Mouse (Mus musculus) heart, adult 2 months (tissue): Measurements from ENCODE around the gene Tnk1. TPM values are rescaled to one million over a fixed set of nuclear protein-coding genes. Genes with fewer than 3 reads are reported as not detected.

Source experiments
- DNase-seq, 2 experiments: peaks; one replicate each; pipeline ENCODE4 v3.0.0; 2021
- H3K27ac ChIP-seq: fragments of 200-600 bp; 2 replicates; pipeline ENCODE4 v1.8.1; 2022
- H3K27me3 ChIP-seq: fragments of 200-500 bp; 2 replicates; pipeline ENCODE4 v1.6.1; 2012; ENCODE audit warnings: mild to moderate bottlenecking, low read length, inconsistent platforms, mixed read lengths; ENCODE audit not compliant: control insufficient read depth, insufficient read depth
- H3K36me3 ChIP-seq: fragments of 200-500 bp; 2 replicates; pipeline ENCODE4 v1.6.1; 2012; ENCODE audit warnings: low read length, inconsistent platforms; ENCODE audit not compliant: control insufficient read depth, insufficient read depth
- H3K4me1 ChIP-seq: fragments of 200-500 bp; 2 replicates; pipeline ENCODE4 v1.6.1; 2011; ENCODE audit warnings: low read length; ENCODE audit not compliant: control insufficient read depth, insufficient read depth
- H3K4me3 ChIP-seq: fragments of 200-600 bp; 2 replicates; pipeline ENCODE4 v1.8.1; 2022
- H3K79me2 ChIP-seq: fragments of 200-500 bp; replicated peaks from 2 replicates; pipeline ENCODE4 v1.6.1; 2012; ENCODE audit warnings: mild to moderate bottlenecking, inconsistent platforms, low read length, moderate library complexity, mixed read lengths; ENCODE audit not compliant: control insufficient read depth, insufficient read depth
- H3K9ac ChIP-seq: fragments of 200-500 bp; 2 replicates; pipeline ENCODE4 v1.6.1; 2012; ENCODE audit warnings: low read depth, mild to moderate bottlenecking, control low read depth, inconsistent platforms, low read length, mixed read lengths
- CTCF ChIP-seq: fragments of 200-600 bp; IDR thresholded peaks from 2 replicates; pipeline ENCODE4 v1.8.1; 2022; ENCODE audit warnings: antibody characterized with exemption, mild to moderate bottlenecking, moderate library complexity
- EP300 ChIP-seq: fragments of 200-500 bp; IDR thresholded peaks from 2 replicates; pipeline ENCODE4 v1.6.1; 2011; ENCODE audit warnings: low read depth, low read length, control low read depth; ENCODE audit not compliant: insufficient read depth
- POLR2A ChIP-seq: fragments of 200-500 bp; IDR thresholded peaks from 2 replicates; pipeline ENCODE4 v1.6.1; 2011; ENCODE audit warnings: mild to moderate bottlenecking, low read depth, low read length, control low read depth; ENCODE audit not compliant: insufficient read depth
- WGBS: fragments of 180-500 bp; shearing (Covaris S2); methylation state at CpG from one replicate; pipeline ENCODE4 v1.1.7; 2018; 5-methylcytosine and 5-hydroxymethylcytosine counted together
- intact Hi-C: fragments of 180-260 bp; cut with DNase I; formaldehyde crosslinking; loops from one replicate; pipeline ENCODE4 v1.15.1; 2025
- polyA plus RNA-seq: library from polyadenylated mRNA; depleted of rRNA; stranded (reverse); fragments of >200 nt; gene quantifications from 2 replicates; pipeline ENCODE4 v1.2.3, GENCODE M21; 2012
- total RNA-seq, 2 experiments: library from RNA; stranded (reverse); gene quantifications; 2 replicates each; pipeline ENCODE4 v1.2.3; 2021

Tnk1 gene
- total and polyA plus RNA-seq, 3 experiments = 0.68 TPM; not detected in 2

DNA sequence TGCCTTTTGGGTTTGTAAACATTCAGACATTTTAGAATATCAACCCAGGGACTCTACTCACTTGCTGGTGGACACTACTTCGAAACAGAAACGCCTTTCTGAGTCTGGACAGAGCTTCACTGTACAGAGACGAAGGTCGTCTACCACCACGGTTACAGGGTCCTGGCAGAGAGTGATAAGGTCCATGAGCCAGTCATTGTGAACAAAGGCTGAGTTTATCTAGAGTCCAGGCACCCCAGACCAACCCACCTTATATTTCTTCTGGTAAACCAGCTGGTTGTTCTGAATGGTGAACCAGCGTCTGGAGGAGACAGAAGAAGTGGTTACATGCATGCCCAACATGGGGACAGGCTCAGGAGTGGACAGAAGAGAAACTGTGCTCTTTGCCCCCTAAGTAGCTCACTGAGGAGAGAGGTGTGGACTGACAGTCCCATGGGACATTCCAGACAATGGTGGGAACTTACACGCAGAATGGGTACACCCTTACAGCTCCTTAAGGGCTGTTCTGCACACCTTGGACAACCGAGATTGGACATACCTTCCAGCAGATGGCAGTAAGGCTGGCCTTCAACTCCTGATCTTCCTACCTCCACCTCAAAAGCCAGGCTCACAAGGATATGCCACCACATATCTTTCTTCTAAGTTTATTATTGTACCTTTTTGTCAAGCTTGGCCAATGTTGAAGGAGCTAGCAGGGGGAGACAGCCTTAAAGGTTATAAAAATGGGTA, 28.5 kb upstream of the Tnk1 start:
- peak in 1 of 2 experiments; percentile 14 for DNase-seq
- Histone ChIP-seq H3K36me3 (no peaks in the 10 kb centered on the region), H3K9ac (no peak overlapping the region), H3K27me3 (no peaks in the 10 kb centered on the region), H3K4me3 (no peak overlapping the region), H3K27ac (peak overlapping the region; percentile 6; the same call in 1 of the 2 replicates), H3K4me1 (peaks cover 3% of the 10 kb centered on the region), H3K79me2 (no peaks in the 10 kb centered on the region)
- 44% methylated on average over 8 of the region's 8 CpGs for WGBS
- intact Hi-C loops = no loop called here
- TF ChIP-seq EP300 = 0 out of 2 replicates have a peak, but pooled peaks have one; percentile 29
- TF ChIP-seq CTCF = peak; percentile 72
- TF ChIP-seq POLR2A = no peak

DNA sequence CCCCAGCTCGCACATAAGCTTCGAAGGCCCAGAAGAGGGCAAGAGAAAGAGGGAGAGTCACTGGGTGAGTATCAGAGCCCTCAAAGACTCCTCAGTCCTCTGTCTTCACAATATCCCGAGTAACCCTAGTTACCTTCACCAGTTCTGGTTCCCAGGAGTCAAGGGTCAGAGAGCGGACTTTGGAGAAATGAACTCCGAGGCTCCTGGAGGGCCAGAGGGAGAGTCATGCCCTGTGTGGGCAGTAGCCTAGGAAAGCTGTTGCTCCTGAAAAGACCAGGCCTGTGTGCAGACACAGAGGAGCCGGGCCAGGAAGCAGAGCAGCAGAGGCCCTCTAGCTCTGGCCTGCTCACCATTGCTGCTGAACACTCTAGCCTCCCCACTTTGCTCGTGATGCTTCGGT, 26.1 kb upstream of the Tnk1 start:
- Histone ChIP-seq H3K4me1 (peaks cover 5% of the 10 kb centered on the region), H3K27ac (peak overlapping the region; percentile 67), H3K27me3 (no peaks in the 10 kb centered on the region), H3K9ac (peak overlapping the region; percentile 44), H3K4me3 (peak overlapping the region; percentile 28; the same call in 1 of the 2 replicates), H3K79me2 (no peaks in the 10 kb centered on the region), H3K36me3 (no peaks in the 10 kb centered on the region)
- DNase-seq = no peak
- intact Hi-C loops = no loop called here
- 57% methylated on average over 8 of the region's 8 CpGs for WGBS
- TF ChIP-seq POLR2A (no peak), CTCF (no peak), EP300 (no peak)

DNA sequence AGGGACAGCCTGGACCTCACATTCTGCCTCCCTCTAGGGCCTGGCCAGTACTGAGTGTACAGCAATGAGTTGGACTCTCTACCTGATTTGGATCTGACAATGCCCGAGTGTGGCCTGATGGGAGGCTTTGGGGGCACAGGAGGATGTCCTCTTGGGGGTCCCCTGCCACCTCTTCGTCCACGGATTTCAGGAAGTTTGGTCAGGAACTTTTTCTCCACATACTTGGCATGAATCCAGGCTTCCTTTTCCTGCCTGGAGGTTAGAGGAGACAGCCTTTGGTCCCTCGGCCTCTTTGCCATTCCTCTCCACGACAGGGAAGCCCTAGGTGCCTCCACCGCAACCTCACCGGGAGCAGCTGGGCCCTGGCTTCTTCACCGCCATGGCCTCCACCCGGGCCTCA, 25.7 kb upstream of the Tnk1 start:
- H3K4me3 ChIP-seq = peak overlapping the region; percentile 28; the same call in 1 of the 2 replicates
- peak in 1 of 2 experiments; percentile 11 for DNase-seq
- WGBS = 41% methylated on average over 9 of the region's 9 CpGs
- peaks cover 5% of the 10 kb centered on the region for H3K4me1 ChIP-seq
- H3K36me3 ChIP-seq = no peaks in the 10 kb centered on the region
- no peaks in the 10 kb centered on the region for H3K27me3 ChIP-seq
- peak overlapping the region; percentile 67 for H3K27ac ChIP-seq
- intact Hi-C loops = no loop called here
- peak overlapping the region; percentile 44 for H3K9ac ChIP-seq
- H3K79me2 ChIP-seq = no peaks in the 10 kb centered on the region
- TF ChIP-seq POLR2A (0 out of 2 replicates have a peak, but pooled peaks have one; percentile 27), EP300 (no peak)

DNA sequence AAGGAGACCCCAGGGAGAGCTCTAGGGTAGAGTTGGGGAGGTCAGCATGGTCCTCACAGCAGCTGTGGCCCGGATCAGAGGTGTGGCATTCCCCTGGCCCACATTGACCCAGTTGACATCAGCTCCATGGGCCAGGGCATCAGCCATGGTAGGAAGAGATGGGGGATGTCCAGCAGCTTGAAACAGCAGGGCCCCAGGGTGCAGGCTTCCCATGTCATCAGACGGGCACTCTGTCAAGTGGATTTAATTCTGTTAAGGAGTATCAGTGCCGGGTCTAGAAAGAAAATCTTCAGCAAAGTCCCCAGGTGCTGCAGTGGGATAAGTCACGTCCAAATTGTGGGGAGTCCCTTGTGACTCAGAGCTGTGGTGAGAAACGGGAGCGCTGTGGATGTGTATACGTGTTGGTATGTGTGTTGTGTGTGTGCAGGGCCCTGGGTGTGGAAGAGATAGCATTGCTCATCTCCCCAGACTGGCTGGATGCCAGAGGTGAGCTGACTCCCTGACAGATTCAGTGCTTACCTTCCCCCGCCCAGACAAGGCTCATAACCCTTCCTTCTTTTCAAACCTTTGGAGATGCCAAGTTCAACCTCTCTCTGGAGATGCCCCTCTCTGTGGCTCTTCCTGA, 25.1 kb upstream of the Tnk1 start:
- H3K4me1 ChIP-seq = peaks cover 5% of the 10 kb centered on the region
- H3K79me2 ChIP-seq = no peaks in the 10 kb centered on the region
- H3K4me3 ChIP-seq = no peak overlapping the region
- H3K9ac ChIP-seq = no peak overlapping the region
- peak in 1 of 2 experiments; percentile 14 for DNase-seq
- peak overlapping the region; percentile 67 for H3K27ac ChIP-seq
- no peaks in the 10 kb centered on the region for H3K36me3 ChIP-seq
- no peaks in the 10 kb centered on the region for H3K27me3 ChIP-seq
- 81% methylated on average over 8 of the region's 8 CpGs for WGBS
- intact Hi-C loops = no loop called here
- no peak for TF ChIP-seq EP300
- no peak for TF ChIP-seq POLR2A
- TF ChIP-seq CTCF = no peak

DNA sequence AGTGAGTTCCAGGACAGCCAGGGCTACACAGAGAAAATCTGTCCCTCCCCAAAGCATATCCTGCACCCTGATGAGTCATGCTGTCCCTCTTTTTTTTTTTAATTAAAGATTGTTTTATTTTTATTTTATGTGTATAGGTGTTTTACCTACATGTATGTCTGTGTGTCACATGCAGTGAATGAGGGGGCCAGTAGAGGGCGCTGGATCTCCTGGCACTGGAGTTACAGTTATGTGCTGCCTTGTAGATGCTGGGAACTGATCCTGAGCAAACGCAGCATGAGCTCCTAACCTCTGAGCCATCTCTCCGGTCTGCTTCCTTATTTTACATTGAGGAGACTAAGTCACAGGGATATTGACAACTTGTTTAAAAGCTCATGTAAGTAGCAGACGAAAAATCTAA, 24.5 kb upstream of the Tnk1 start:
- no peaks in the 10 kb centered on the region for H3K27me3 ChIP-seq
- no peaks in the 10 kb centered on the region for H3K36me3 ChIP-seq
- no peaks in the 10 kb centered on the region for H3K79me2 ChIP-seq
- 72% methylated on average over 4 of the region's 4 CpGs for WGBS
- DNase-seq = no peak
- no peak overlapping the region for H3K4me3 ChIP-seq
- no peak for TF ChIP-seq POLR2A
- TF ChIP-seq CTCF = peak; percentile 65
- TF ChIP-seq EP300 = no peak
- no peak overlapping the region for H3K9ac ChIP-seq
- no peak overlapping the region for H3K27ac ChIP-seq
- intact Hi-C loops = no loop called here
- peaks cover 5% of the 10 kb centered on the region for H3K4me1 ChIP-seq
